Mouse (Mus musculus) gastrocnemius, postnatal 4 days (tissue): Measurements from ENCODE around the gene 1810062G17Rik. TPM values are rescaled to one million over a fixed set of nuclear protein-coding genes. Genes with fewer than 3 reads are reported as not detected.
A peak's percentile ranks its signal among the peaks of the same experiment; 100 is the strongest.

Source experiments
- DNase-seq, 2 experiments: peaks; one replicate each; pipeline ENCODE4 v3.0.0; 2021 to 2022; ENCODE audit warnings: low spot score in 2 of 2, mixed read lengths in 2 of 2
- total RNA-seq, 2 experiments: library from RNA; stranded (reverse); gene quantifications; 2 replicates each; pipeline ENCODE4 v1.2.3; 2021

The 1810062G17Rik gene
- total RNA-seq, 2 experiments from 2014 or later: 1.0 to 1.4 TPM

- peak in 1 of 2 experiments; percentile 51 for DNase-seq
Measured at GRCm38 (mm10) chr3:36474938-36475483, 726 bp upstream of the 1810062G17Rik start.

GRCm38 (mm10) chr3:36476261-36477155, 771 bp downstream of the 1810062G17Rik start:
- DNase-seq: peak in 1 of 2 experiments; percentile 28

- DNase-seq: no peak
Measured at GRCm38 (mm10) chr3:36478776-36479175, 3.0 kb downstream of the 1810062G17Rik start.

GRCm38 (mm10) chr3:36480486-36480885, 4.7 kb downstream of the 1810062G17Rik start:
- DNase-seq: no peak

DNA sequence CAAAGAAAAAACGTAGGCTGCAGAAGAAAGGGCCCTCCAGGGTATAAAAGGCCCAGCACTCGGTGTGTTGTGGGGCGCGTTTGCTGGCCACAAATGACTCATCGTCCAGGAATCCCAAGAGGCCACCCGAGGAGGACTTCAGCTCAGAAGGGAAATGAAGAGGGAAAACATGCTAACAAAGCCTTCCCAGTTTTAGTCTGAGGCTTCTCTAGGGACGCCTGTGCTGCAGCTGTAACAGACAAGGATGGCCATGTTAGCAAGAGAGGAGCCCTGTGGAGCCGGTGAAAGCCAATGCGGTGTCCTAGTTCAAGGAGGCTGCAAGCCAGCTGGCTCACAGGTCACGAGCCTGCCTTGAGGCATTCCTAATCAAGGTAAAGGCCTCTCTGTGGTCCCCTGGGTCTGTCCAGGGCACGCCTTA, 6.0 kb downstream of the 1810062G17Rik start:
- peak in 1 of 2 experiments; percentile 48 for DNase-seq

- no peak for DNase-seq
Measured at GRCm38 (mm10) chr3:36482940-36483339, 7.2 kb downstream of the 1810062G17Rik start.

DNA sequence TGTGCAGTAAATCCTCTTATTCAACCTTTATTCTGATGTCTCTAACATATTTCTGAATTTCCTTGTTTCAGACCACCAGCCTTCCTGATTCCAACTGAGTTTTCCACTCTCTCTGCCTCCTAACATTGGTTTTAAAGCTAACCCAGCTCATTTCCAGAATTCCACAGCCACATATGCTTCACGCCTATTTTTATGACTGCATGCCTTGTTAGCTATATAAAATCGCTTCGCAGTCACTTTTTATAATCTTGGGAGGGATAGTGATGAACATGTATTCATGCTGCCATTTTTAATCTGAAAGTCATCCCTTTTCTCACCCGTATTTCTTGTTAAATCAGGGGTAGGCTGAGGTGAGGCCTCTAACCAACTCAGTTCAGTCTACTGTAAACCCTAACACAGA, 8.6 kb downstream of the 1810062G17Rik start:
- no peak for DNase-seq

DNA sequence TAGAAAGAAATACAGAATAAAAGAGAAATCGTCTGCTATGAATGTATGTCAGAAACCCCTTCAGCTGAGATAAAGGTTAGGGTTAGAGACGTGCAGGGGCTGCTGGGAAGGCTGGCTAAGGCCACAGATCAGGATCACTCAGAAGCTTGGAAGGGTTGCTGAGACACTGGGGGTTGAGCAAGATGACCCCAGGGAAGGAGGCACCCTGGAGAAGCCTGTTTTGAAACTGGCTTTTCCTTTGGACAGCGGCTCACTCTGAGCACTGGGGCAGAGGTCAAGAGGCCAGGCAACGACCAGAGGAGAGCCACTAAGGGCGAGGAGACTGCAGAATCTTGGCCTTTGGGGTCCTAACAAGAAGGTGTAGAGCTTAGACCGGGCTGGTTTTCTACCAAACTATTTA, 10.4 kb downstream of the 1810062G17Rik start:
- DNase-seq: no peak

GRCm38 (mm10) chr3:36486881-36487280, 11.1 kb downstream of the 1810062G17Rik start:
- DNase-seq: no peak

- DNase-seq: no peak
Measured at GRCm38 (mm10) chr3:36488367-36488766, 12.6 kb downstream of the 1810062G17Rik start.

DNA sequence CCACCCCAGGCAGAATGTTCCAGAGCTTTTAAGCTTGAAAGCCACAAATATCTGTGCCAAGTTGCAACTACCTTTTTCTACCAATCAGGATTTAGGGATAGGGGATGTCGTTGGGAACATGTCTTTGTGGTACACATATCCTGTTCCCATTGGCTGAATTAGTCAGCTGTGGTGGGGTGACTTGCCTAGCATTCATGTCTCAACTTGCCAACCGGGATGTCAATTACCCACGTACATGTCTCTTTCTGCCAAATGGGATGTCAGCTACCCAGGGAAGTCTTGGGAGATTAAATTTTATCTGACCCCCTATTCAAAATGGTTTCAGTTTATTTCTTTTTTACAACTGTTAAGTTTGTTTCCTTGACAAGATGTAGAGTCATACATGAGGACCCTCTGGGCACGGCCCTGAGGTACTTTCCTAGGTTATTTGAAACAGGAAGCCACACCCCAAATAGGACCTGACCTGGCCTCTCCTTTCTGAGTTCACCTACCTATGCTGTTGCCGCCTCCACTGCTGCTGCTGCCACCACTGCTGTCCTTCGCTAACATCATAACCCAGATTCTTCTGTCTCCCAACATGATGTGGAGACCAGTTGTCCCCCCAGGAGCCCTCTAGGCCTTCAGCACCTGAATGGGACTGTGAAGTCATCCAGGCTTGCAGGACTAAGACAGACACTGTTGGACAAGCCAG, 13.3 kb downstream of the 1810062G17Rik start:
- DNase-seq: no peak

- no peak for DNase-seq
Measured at GRCm38 (mm10) chr3:36489590-36489910, 13.8 kb downstream of the 1810062G17Rik start.

- DNase-seq: no peak
Measured at GRCm38 (mm10) chr3:36491535-36491934, 15.8 kb downstream of the 1810062G17Rik start.

GRCm38 (mm10) chr3:36492716-36493391, 17.1 kb downstream of the 1810062G17Rik start:
- no peak for DNase-seq

- no peak for DNase-seq
Measured at GRCm38 (mm10) chr3:36493641-36494283, 18.0 kb downstream of the 1810062G17Rik start.

DNA sequence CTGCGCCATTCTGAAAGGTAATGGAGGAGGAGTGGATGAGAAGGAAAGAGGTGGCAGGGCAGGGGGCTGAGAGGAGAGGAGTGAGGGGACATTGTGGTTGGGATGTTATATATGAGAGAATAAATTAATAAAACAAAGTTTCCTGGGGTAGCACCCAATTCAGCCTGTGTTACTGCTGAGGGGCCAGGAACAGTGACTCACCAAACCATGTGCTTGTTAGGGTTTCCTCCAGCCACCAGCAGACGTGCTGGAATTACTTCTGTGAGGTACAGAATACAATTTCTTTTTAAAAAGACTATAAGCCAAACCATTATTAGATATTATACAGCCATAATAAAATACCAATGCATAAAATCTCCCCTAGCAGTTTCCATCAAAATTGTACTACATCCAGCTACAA, 18.9 kb downstream of the 1810062G17Rik start:
- no peak for DNase-seq

GRCm38 (mm10) chr3:36495436-36495835, 19.7 kb downstream of the 1810062G17Rik start:
- DNase-seq: peak; percentile 83 to 91

DNA sequence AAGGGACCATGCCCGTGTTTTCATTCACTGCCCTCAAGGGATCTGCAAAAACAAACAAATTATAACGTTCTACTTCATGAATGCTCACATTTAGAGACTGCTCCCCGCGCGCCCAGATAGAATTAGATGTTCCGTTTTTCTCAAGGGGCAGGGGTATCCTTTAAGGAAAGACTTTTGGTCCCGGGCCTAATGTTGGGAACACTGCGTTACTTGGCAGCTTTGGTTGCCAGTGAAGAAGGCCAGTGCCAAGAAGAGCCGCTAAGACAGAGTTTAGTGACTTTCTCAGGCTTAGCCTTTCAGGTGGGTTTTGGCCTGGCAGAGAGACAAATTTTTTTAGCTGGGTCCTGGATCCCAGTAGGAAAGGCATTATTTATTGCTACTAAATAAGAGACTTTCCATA, 20.5 kb downstream of the 1810062G17Rik start:
- no peak for DNase-seq

GRCm38 (mm10) chr3:36496746-36497145, 21.0 kb downstream of the 1810062G17Rik start:
- DNase-seq: peak; percentile 46 to 77

DNA sequence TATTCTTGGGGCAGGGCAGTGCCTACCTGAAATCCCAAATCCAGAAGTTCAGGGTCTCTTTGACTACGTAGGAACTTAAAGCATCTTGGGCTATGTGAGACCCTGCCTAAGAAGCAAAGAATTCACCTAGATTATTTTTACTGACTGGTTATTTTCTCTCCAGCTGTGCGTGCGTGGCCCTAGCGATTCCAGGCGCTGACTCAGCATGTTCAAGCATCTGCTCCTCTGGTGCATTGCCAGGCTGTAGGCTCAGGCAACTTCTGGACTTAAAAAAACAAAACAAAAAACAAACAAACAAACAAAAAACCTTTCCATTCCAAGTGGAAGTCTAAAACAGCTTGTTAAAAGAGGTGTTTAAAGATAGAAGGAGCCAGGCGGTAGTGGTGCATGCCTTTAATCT, 22.5 kb downstream of the 1810062G17Rik start:
- DNase-seq: no peak

DNA sequence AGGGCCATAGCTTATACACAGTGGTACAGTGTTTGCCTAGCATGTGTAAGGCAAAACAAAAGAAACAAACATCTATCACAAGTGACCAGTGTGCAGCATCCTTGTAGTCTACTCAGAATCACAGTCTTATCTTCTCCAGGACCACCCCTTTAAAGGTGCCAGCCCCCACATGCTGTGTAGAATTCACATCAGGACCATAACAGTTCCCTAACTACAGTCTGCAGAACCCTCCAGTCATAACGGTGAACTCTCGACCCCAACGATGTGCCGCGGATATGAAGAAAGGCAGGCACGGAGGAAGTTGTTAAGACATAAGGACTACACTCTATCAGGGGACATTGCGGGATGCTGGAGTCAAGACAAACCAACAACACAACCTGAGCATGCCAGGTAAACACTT, 23.7 kb downstream of the 1810062G17Rik start:
- peak in 1 of 2 experiments; percentile 8 for DNase-seq
